Mouse (Mus musculus): ENCODE data around the gene Fcgrt. TPM values are rescaled to one million over a fixed set of nuclear protein-coding genes. Genes with fewer than 3 reads are reported as not detected.

Gene Fcgrt
- total RNA-seq, 1 experiment from 2014 or later, result 4.7 TPM

- no peak for ATAC-seq (replicated peaks; ENCODE audit: low read depth, poor library complexity, severe bottlenecking)
Measured at GRCm38 (mm10) chr7:45061532-45062075, 42.0 kb downstream of the Fcgrt start.

- no peak for ATAC-seq (replicated peaks; ENCODE audit: low read depth, poor library complexity, severe bottlenecking)
Measured at GRCm38 (mm10) chr7:45060632-45061122, 43.0 kb downstream of the Fcgrt start.

GRCm38 (mm10) chr7:45058607-45059571, 44.8 kb downstream of the Fcgrt start:
- no peak for ATAC-seq (replicated peaks; ENCODE audit: low read depth, poor library complexity, severe bottlenecking)

- ATAC-seq (replicated peaks; ENCODE audit: low read depth, poor library complexity, severe bottlenecking), result no peak
Measured at GRCm38 (mm10) chr7:45056972-45057348, 46.7 kb downstream of the Fcgrt start.

GRCm38 (mm10) chr7:45056329-45056971, 47.2 kb downstream of the Fcgrt start:
- no peak for ATAC-seq (replicated peaks; ENCODE audit: low read depth, poor library complexity, severe bottlenecking)

DNA sequence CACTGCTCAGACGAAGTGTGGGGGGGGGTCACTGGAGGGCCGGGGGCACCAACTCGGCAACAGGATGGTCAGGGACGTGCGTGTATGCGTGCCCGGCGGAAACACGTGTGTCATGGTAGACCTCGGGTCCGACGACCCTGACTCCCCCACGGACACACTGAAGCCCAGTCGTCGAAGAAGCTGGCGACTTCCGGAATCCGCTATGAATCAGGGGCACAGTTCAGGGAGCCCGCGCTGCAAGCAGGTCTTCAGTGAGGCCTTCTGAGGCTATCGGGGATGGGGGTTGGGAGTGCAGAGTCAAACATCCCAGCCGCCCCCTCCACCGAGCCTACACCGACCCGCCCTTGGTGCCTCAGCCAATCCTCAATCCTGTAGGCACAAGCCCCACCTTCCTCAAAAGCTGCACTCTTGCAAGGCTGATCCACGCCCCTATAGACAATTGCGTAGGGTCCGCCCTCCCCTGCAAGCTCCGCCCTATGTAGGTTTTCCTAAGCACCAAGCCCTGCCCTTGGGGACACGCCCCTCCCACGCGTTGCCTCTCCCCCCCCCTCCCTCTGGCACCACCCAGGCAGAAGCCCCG, 49.6 kb downstream of the Fcgrt start:
- peak; percentile 93 for ATAC-seq (replicated peaks; ENCODE audit: low read depth, poor library complexity, severe bottlenecking)

DNA sequence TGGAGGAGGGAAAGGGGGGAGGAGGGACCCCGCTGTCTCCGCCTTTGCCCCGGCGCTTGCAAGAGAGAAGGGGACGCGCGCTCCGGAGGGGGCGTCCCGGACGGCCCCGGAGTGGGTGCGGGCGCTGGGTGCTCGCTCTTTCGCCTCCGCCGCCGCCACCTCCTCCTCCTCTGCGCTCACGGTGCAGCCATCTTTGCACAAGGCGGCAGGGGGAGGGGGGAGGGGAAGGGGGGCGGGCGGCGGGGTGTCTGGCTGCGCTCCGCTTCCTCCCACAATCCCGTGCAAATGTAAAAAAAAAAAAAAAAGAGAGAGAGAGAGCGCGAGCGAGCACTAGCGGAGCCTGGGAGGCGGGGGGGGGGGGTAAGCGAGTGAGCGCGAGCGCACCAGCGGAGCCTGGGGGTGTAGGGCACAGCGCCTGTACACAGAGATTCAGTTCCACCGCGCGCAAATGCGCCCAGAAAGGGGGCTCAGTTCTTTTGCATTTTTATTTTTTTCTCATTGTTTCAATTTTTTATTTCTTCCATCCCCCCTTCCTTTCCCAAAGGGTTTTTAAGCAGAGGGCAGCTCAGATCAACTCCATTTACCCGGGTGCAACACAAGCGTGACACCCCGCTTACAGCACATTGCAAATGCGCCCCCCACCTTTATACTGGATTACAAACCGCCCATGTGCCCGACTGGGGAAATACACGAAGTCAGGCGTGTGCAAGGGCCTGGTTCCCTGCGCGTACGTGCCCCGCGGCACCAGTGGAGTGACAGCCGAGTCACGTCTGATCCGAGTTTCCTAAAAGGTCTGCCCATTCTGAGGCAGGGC, 50.3 kb downstream of the Fcgrt start:
- peak; percentile 34 for ATAC-seq (replicated peaks; ENCODE audit: low read depth, poor library complexity, severe bottlenecking)

- ATAC-seq (replicated peaks; ENCODE audit: low read depth, poor library complexity, severe bottlenecking), result no peak
Measured at GRCm38 (mm10) chr7:45052862-45053116, 50.9 kb downstream of the Fcgrt start, which contains the start of gene Prr12. Prr12 (minus strand) TSS chr7:45052881.

GRCm38 (mm10) chr7:45052181-45052861, 51.3 kb downstream of the Fcgrt start:
- no peak for ATAC-seq (replicated peaks; ENCODE audit: low read depth, poor library complexity, severe bottlenecking)

- ATAC-seq (replicated peaks; ENCODE audit: low read depth, poor library complexity, severe bottlenecking), result no peak
Measured at GRCm38 (mm10) chr7:45051601-45051974, 52.1 kb downstream of the Fcgrt start.

- ATAC-seq (replicated peaks; ENCODE audit: low read depth, poor library complexity, severe bottlenecking), result no peak
Measured at GRCm38 (mm10) chr7:45050945-45051600, 52.6 kb downstream of the Fcgrt start.

DNA sequence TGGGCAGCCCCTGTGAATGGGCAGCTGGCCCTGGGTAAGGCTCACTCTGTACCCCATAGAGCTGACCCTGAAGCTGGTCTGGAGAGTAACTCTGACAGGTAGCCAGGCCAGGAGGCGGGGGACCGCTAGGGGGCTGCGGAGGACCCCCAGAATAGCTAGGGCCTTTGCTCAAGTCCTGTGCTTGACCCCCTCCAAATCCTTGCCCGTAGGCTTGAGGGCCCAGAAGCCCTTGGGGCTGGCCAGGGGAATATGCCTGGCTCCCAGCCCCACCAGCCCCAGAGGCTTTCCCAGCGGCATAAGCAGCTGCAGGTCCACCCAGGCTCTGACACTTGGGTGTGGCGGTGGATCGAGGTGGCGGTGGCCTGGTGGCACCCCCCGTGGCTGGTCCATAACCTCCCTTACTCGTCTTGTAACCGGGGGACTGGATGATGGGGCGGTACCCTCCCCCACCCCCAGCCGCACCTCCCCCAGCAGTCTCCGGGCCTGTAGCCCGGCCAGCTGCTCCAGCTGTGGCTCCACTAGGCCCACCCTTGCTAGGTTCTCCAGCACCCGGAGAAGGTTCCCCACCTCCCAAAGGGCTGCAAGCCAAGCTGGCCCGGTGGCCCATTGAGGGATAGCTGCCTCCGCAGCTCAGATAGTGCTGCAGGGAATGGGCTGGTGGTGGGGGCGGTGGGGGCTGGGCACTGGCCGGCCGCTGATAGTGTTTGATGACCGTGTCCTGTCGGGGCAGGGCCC, 54.6 kb downstream of the Fcgrt start:
- no peak for ATAC-seq (replicated peaks; ENCODE audit: low read depth, poor library complexity, severe bottlenecking)

- ATAC-seq (replicated peaks; ENCODE audit: low read depth, poor library complexity, severe bottlenecking), result no peak
Measured at GRCm38 (mm10) chr7:45048001-45048890, 55.4 kb downstream of the Fcgrt start.

DNA sequence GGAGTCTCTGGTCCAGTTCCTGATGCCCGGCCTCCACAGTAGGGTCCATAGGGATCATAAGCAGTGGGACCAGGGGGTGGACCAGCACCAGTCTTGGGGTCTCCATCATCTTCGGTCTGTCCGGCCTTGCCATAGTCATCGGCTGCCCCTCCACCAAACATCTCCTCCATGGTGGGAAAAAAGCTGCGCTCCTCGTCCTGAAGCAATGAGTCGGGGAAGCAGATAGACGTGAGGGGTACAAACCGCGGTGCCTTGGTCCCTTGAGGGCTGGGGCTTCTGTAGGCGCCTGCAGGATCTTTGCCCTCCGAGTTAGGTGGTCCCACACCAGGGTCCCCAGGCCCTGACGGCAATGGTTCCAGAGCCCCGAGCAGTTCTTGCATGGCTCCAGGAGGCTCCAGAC, 56.2 kb downstream of the Fcgrt start:
- ATAC-seq (replicated peaks; ENCODE audit: low read depth, poor library complexity, severe bottlenecking), result no peak

DNA sequence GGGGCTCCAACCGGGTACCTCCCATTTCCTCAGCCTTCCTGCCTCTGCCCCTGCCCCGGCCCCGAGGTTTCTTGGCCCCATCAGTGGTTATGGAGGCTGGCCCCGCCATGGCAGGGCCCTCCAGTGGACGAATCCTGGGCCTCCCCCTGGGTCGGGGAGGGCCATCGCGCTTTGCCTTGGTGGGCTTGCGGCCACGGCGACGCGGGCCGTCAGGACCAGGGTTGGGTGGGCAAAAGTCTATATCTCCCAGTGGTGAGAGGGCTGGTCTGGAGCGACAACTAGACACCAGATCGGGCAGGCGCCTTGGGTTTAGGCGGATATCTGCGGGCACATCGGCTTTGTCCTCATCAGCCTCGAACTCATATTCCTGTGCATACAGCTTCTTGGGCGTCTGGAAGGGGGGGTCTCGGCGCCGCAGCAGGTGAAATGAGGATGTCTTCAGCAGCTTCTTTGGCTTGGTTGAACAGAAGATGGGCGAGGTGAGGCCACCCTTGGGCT, 56.7 kb downstream of the Fcgrt start:
- ATAC-seq (replicated peaks; ENCODE audit: low read depth, poor library complexity, severe bottlenecking), result no peak

DNA sequence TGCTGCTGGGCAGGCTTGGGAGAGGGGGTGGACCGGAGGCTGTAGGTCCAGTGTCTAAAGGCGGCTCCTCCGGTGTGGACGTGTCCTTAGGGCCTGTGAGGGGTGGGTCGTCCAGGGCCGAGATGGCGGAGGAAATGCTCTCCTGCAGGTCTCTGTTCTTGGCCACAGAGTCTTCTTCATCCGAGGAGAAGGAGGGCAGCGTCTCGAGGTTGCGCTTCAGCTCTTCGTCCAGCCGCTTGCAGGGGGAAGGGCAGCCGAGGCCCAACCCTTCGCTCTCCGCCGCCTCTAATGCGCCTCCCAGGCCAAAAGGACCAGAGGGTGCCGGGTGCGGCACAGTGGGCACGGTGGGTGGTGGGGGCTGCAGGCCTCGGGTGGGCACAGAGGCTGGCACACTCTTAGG, 57.9 kb downstream of the Fcgrt start:
- no peak for ATAC-seq (replicated peaks; ENCODE audit: low read depth, poor library complexity, severe bottlenecking)

DNA sequence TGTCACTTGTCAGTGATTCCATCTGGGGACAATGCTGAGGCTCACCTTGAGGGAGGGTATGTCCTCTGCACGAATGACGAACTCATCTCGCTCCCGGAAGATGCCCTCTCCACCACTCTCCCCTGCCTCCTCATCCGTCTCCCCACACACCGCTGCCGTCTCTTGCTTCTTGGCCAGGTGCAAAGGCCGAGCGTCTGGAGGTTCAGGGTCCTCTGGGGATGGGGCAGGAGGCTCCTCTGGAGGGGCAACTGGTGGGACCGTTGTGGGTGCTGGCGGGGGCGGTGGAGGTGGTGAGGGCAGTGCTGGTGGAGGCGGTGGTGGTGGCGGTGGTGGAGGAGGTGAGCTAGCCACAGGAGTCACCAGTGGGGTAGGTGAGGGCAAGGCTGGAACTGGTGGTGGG, 60.3 kb downstream of the Fcgrt start:
- no peak for ATAC-seq (replicated peaks; ENCODE audit: low read depth, poor library complexity, severe bottlenecking)
